Mouse (Mus musculus) brain, embryonic 14.5 days (tissue): ENCODE measurements around the gene Tcf7l1. TPM values are rescaled to one million over a fixed set of nuclear protein-coding genes. Genes with fewer than 3 reads are reported as not detected.

Source experiments
- DNase-seq: peaks from one replicate; pipeline ENCODE4 v3.0.0-alpha.2; 2011; ENCODE audit warnings: low read depth
- CTCF ChIP-seq: fragments of 200-500 bp; IDR thresholded peaks from 2 replicates; pipeline ENCODE4 v1.5.1; 2012; ENCODE audit warnings: inconsistent platforms, mild to moderate bottlenecking, moderate library complexity, borderline replicate concordance; ENCODE audit not compliant: insufficient read depth, insufficient read length; ENCODE audit errors: extremely low read depth
- POLR2A ChIP-seq: fragments of 200-500 bp; IDR thresholded peaks from 2 replicates; pipeline ENCODE4 v1.6.1; 2012; ENCODE audit warnings: mild to moderate bottlenecking, inconsistent platforms, borderline replicate concordance; ENCODE audit not compliant: poor library complexity, insufficient read depth, insufficient read length, severe bottlenecking; ENCODE audit errors: extremely low read depth
- polyA plus RNA-seq: library from polyadenylated mRNA; depleted of rRNA; stranded (reverse); fragments of >200 nt; gene quantifications from 2 replicates; pipeline ENCODE4 v1.2.3, GENCODE M21; 2012

Tcf7l1 gene
- polyA plus RNA-seq, 1 experiment, result 14.5 TPM

DNA sequence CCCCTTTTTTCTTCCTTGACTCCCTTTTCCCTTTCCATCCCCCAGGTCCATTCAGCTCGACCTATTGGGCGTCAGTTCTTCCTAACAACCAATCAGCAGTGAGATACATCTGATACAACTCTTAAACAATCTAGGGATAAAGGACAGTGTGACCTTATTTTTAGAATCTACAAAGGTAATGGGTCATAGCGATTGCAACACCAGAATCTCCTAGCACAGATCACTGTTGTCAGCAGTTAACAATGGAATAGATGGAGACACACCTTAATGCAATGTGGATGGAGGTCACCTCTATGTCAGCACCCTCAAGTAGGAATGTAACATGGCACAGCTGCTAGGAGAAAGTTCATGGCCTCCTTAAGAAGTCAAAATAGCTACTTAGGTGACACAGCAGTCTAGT lies 166.1 kb downstream of the Tcf7l1 start:
- DNase-seq, result no peak
- no peak for TF ChIP-seq POLR2A

DNA sequence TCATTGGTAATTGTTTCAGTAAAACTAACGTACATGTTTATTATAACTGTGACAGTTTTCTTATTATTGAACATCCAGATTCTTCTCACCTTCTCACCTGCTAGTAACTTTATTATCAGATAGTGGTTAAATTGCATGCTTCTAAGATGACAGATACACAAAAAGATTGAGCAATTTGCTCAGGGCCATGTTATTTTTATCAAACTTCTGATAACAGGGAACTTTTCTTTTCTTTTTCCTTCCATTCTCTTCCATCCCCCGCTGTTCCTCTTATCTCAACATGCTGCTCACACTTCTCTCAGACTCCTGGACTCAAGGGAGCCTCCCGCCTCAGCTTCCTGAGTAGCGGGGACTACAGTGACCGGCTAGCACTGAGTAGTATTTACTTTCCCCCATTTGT lies 168.1 kb downstream of the Tcf7l1 start:
- TF ChIP-seq CTCF, result no peak
- DNase-seq, result no peak

DNA sequence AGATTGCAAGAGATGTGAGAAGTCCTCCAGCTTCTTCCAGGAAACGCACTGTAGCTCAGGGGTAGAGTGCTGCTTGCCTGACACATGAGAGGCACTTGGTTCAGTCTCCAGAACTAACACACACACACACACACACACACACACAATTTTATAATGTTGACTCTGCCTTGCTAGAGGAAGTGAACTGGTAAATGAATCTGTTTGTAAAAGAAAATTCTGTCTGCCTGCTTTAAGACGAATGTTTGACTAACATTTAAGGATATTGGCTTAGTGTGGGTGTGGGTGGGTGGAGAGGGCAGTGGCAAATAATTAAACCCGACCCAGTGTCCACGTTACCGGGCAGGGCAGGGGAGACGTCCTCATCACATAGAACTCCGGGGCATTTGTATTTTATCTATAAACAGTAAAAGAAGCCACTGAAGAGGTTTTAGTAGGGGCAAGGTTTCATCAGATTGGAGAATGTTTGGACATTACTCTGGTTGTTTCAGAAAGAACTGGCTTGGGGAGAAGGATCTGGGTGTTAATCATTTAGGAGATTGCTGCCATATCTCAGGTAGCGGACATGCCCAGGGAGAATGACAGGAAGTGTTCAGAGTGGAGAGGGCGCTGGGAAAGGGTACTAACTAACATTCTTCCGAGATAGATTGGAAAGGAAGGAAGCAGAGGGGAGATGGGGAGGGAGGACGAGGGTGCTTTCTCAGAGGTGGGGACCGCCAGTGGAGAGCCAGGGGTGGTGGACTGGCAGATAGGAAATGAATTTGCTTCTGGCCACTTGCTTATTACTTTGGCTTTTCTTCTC lies 169.1 kb downstream of the Tcf7l1 start:
- TF ChIP-seq CTCF (no peak), POLR2A (no peak)
- DNase-seq, result no peak

DNA sequence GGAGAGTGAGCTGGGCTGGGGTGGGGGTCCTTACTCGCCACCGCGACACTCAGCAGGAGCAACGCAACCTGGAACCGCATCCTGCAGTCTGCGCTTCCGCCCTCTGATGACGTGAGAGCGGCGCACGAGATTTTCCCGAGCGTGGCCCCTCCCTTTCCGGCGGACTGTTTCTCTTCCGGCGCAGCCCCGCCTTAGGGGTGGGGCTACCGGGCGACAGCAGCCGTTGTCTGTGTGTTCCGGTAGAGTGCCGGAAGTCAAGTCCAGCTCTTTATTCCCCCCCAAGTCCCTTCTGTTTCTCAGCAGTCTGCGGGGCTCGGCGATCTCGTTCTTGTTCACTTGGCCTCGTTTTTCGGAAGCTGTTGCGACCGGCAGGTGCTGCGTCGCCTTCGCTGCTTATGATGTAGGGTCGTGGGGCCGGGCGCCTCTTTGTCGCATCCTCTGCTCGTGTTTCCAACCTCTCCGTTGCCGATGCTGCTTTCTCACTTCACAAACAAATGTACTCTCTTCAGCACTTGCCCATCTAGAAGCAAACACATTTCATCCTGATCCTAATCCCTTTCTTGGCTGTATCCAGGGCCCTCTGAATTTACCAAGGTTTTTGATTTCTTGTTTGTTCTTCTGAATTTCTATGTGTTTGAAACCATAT lies 172.3 kb downstream of the Tcf7l1 start, which contains the start of gene Tgoln1:
TSS of gene Tgoln1 (minus strand) at position 358 of the 646 bp plus-strand sequence.
- DNase-seq, result peak; percentile 98
- TF ChIP-seq POLR2A (peak; percentile 81; the same call in 1 of the 2 replicates), CTCF (no peak)

DNA sequence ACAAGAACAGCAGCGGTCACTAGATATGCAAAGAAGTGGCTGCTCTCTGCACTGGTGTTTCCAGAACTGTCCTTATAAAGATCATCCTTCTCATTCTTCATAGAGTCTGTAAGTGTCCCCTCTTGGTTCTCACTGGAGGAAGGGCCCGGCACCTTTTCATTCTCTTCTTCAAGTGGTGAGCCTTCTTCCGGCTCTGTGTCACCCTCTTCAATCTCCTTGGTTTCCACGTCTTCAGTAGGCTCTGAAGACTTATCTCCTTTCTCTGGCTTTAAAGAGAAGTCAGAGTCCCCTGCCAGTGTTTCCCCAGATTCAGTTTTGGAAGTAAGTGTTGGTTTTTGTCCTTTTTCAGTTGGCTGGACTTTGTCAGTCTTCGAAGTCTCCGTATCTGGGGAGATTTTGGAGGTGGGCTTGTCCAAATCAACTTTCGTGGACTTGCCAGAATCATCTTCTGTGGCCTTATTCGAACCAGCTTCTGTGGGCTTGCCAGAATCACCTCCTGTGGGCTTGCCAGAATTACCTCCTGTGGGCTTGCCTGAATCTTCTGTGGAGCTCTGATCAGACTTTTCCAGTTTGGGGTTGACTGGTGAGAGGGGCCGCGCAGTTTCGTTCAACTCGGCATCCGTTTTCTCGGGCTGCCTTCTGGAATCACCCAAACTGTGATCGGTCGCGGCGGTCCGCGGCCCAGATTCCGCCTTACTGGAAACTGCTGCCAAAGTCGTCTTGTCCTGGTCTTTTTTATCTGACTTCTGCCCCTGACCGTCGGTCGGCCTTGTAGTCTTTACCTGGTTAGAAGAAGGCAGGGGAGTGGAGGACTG lies 173.3 kb downstream of the Tcf7l1 start:
- DNase-seq, result no peak
- TF ChIP-seq CTCF (no peak), POLR2A (no peak)

DNA sequence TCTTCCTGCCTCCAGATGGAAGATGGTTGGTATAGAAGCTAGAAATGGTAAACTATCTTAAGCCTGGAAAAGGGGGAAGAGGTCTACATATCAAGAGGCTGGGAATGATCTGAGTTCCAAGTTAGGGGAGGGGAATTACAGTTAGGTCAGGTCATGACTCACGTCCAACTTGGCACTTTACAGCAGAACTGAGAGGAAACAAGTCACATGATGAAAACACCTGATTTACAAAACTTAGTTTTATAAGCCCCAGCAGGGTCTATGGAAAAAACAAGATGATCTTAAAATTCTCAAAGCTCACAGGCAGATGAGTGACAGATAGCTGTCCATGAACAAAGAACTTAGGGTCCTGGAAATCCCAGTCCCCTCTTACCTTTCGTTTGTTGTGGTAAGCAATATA lies 173.9 kb downstream of the Tcf7l1 start:
- no peak for DNase-seq
- TF ChIP-seq CTCF (no peak), POLR2A (no peak)

DNA sequence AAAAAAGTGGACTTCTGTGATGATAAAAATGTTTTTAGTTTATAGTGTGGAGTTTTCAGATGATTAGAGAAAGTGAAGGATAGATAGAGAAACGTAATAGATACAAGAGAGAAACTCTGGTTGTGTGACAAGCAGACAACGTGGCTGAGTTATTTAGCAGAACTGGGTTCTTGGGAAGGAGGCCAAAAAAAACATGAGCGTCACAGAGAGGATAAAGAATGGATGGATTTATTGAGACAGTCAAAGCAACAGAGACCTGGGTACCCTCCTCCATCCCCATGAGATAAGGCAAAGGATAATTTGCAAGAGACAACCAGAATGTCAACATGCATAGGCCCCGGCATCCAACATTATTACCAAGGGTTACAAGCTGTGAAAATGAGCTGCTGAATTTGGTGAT lies 178.8 kb downstream of the Tcf7l1 start:
- no peak for DNase-seq
- no peak for TF ChIP-seq CTCF
- no peak for TF ChIP-seq POLR2A

DNA sequence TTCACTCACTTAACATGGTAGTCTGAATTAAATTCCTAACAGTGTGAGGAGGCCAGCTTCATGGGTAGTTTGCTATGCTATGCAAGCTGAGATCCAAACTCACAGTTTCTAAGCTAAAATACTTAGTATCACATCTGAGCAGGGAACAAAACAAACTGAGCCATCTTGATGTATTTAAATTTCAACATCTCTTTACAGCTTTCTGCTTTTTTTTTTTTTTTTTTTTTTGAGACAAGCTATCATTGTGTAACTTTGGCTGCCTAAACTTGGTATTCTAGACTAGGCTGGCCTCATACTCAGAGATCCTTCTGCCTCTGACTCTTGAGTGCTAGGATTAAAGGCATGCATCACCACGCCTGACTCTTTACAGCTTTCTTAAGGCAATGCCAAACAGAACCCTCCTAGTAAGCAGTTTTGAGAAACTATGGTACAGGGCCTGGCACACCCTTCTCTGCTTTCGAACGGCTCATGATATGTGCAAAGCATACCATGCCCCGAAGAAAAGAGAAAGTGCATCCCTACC lies 180.3 kb downstream of the Tcf7l1 start:
- no peak for DNase-seq
- no peak for TF ChIP-seq CTCF
- TF ChIP-seq POLR2A, result no peak

DNA sequence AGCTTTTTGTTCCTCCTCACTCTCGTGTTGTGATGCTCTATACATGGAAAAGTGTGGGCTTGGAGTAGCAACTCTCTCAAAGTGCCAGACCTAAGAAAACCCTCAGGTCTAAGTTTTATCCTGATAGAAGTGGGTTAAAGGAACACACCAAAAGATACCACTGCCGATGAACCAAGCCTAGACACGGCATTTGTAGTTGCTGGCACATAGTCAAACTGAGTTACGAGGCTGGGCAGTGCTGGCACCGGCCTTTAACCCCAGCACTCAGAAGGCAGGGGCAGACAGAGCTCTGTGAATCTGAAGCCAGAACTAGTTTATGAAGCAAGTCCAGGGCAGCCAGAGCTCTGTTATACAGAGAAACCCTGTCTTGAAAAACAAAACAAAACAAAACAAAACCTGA lies 181.4 kb downstream of the Tcf7l1 start:
- no peak for TF ChIP-seq POLR2A
- no peak for TF ChIP-seq CTCF
- DNase-seq, result no peak

DNA sequence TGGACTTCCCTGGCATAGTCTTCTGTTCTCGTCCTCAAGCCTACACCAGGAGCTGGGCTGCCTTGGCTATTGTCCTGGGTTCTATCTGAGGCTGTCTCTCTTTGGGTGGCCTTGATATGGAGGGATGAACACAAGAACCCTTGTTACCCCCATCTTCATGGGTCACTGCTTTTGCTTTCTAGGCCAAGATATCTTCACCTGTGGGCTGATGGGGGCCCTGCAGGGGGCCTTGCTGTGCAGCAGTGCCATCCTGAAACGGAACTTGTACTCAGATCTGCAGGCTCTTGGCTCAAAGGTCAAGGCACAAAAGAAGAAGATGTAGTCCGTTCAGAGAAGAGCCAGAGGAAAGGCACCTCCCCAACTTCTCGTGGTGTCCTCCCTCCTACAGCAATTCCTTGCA lies 182.0 kb downstream of the Tcf7l1 start:
- no peak for DNase-seq
- no peak for TF ChIP-seq POLR2A
- TF ChIP-seq CTCF, result no peak

DNA sequence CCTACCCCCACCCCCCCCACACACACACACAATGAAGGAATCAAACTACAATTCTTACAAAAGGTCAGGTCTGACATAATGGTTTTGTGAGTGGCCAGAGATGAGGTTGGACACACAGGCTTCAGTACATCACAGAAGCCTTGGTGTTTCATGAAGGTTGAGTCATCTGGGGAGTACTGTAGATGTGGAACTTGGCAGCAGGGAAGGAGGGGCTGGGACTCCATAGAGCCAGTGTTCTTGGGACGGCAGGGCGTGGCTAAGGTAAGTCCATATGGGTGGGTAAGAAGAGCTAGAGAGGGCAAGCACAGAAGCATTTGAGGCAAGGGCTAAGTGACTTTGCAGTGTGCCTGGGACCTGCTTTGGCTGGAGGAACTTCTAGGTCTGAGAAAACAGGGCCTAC lies 185.0 kb downstream of the Tcf7l1 start:
- DNase-seq, result no peak

More for the DNA sequence above, 185.0 kb downstream of the Tcf7l1 start:
- TF ChIP-seq CTCF (no peak), POLR2A (no peak)
